Mouse (Mus musculus) intestine, embryonic 14.5 days (tissue): ENCODE data around the gene Prss45. TPM values are rescaled to one million over a fixed set of nuclear protein-coding genes. Genes with fewer than 3 reads are reported as not detected.
"Not testable (repeated sequence)": the region's sequence is repeated elsewhere in the genome, so short reads cannot be mapped to it uniquely, and the experiment has no call there.

Experiments
- ATAC-seq: fragments of 200-750 bp; cut with Nextera tagmentation; replicated peaks from 2 replicates; pipeline ENCODE4 v1.8.0; 2017; ENCODE audit warnings: low read depth, moderate number of reproducible peaks, moderate TSS enrichment, moderate library complexity; ENCODE audit not compliant: low FRiP score, low TSS enrichment
- DNase-seq: peaks from one replicate; pipeline ENCODE4 v3.0.0-alpha.2; 2018; ENCODE audit warnings: low spot score
- H3K27ac ChIP-seq: fragments of 300-500 bp; sonication (generic); 2 replicates; pipeline ENCODE4 v1.5.1; 2014; ENCODE audit warnings: low read depth, mild to moderate bottlenecking, control low read depth
- H3K27me3 ChIP-seq: fragments of 300-500 bp; sonication (generic); replicated peaks from 2 replicates; pipeline ENCODE4 v1.6.1; 2014; ENCODE audit warnings: low read length, control low read depth; ENCODE audit not compliant: control insufficient read depth, insufficient read depth
- H3K36me3 ChIP-seq: fragments of 300-500 bp; sonication (generic); 2 replicates; pipeline ENCODE4 v1.6.1; 2014; ENCODE audit warnings: low read length, control low read depth; ENCODE audit not compliant: control insufficient read depth, insufficient read depth
- H3K4me1 ChIP-seq: fragments of 300-500 bp; sonication (generic); replicated peaks from 2 replicates; pipeline ENCODE4 v1.6.1; 2014; ENCODE audit warnings: low read length, control low read depth, mixed read lengths; ENCODE audit not compliant: control insufficient read depth, insufficient read depth
- H3K4me2 ChIP-seq: fragments of 300-500 bp; sonication (generic); 2 replicates; pipeline ENCODE4 v1.6.1; 2014; ENCODE audit warnings: low read length
- H3K4me3 ChIP-seq: fragments of 300-500 bp; sonication (generic); 2 replicates; pipeline ENCODE4 v1.5.1; 2014; ENCODE audit warnings: low read depth, low read length, control low read depth, mixed read lengths
- H3K9ac ChIP-seq: fragments of 300-500 bp; sonication (generic); 2 replicates; pipeline ENCODE4 v1.6.1; 2014; ENCODE audit warnings: mild to moderate bottlenecking, low read length
- H3K9me3 ChIP-seq: fragments of 300-500 bp; sonication (generic); 2 replicates; pipeline ENCODE4 v1.6.1; 2016; ENCODE audit warnings: low read length, control low read depth; ENCODE audit not compliant: control insufficient read depth
- WGBS: fragments of 180-500 bp; shearing (Covaris S2); extraction: QIAGEN DNeasy Blood & Tissue Kit; methylation state at CpG from one replicate; pipeline ENCODE4 v1.1.7; 2014; 5-methylcytosine and 5-hydroxymethylcytosine counted together
- polyA plus RNA-seq: library from polyadenylated mRNA; unstranded; fragments of >200 nt; fragmentation: Nextera tagmentation; extraction: Ambion mirVana; gene quantifications from 2 replicates; pipeline ENCODE4 v1.2.1, GENCODE M21; 2014

The Prss45 gene
- polyA plus RNA-seq, 1 experiment from 2014 or later = not detected

DNA sequence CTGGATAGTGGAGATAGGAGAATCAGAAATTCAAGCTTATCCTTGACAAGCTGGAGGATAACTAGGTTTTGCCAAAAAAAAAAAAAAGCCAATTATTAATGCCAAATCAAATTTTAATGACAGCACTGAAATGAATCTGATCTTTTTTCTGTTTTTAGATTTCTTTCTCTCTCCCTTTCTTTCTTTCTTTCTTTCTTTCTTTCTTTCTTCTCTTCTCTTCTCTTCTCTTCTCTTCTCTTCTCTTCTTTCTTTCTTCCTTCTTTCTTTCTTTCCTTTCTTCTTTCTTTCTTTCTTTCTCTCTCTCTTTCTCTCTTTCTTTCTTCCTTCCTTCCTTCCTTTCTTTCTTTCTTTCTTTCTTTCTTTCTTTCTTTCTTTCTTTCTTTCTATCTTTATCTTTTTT lies 13.8 kb upstream of the Prss45 start:
- not testable (repeated sequence) for H3K27me3 ChIP-seq, H3K4me2 ChIP-seq, DNase-seq, ATAC-seq, H3K9me3 ChIP-seq, H3K36me3 ChIP-seq, H3K4me1 ChIP-seq, H3K9ac ChIP-seq, H3K27ac ChIP-seq, H3K4me3 ChIP-seq

DNA sequence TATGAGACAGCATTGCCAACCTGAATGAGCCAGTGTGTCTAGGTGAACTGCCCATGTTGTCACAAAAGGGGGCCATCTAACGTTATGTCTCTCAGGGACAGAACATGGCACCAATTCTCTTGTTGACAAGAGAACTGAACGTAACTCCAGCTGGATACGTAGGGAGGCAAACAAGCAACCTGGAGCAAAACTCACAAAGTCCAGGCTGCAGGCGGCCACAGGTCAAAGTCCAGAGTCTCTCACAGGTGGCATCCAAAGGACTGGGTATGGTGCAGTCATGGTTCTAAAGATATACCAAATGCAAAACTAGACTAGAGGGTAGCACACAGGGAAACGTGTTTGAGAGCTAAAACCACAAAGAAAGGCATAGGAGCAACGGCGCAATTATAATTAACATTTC lies 13.0 kb upstream of the Prss45 start:
- DNase-seq (no peak), ATAC-seq (no peak)
- no peak overlapping the region for H3K4me2 ChIP-seq
- H3K4me3 ChIP-seq = no peak overlapping the region
- H3K36me3 ChIP-seq = no peaks in the 10 kb centered on the region
- WGBS = 75% methylated on average over 7 of the region's 7 CpGs
- H3K9me3 ChIP-seq = no peaks in the 10 kb centered on the region
- no peak overlapping the region for H3K9ac ChIP-seq
- H3K27ac ChIP-seq = no peak overlapping the region
- no peaks in the 10 kb centered on the region for H3K4me1 ChIP-seq
- H3K27me3 ChIP-seq = no peaks in the 10 kb centered on the region

DNA sequence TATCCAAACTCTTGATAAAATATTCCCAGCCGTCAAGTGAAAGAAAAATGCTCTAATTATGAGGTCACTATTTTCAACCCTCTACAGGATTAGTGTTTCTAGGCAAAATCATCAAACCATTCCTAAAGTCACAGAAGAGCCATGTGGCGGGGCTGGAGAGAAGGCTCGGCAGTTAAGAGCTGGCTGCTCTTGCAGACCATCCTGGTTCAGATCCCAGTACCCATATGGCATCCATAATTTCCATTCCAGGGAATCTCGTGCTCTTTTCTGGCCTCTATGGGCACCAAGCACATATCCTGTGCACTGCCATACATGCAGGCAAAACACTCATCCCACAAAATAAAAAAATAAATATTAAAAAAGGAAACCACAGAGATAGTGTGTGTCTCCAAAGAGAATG lies 9.0 kb upstream of the Prss45 start:
- Histone ChIP-seq H3K27ac (no peak overlapping the region), H3K9ac (no peak overlapping the region), H3K4me1 (no peaks in the 10 kb centered on the region), H3K9me3 (no peaks in the 10 kb centered on the region), H3K4me3 (no peak overlapping the region), H3K4me2 (no peak overlapping the region), H3K36me3 (no peaks in the 10 kb centered on the region), H3K27me3 (no peaks in the 10 kb centered on the region)
- no peak for DNase-seq
- ATAC-seq = no peak
- WGBS = 82% methylated on average over 4 of the region's 4 CpGs

DNA sequence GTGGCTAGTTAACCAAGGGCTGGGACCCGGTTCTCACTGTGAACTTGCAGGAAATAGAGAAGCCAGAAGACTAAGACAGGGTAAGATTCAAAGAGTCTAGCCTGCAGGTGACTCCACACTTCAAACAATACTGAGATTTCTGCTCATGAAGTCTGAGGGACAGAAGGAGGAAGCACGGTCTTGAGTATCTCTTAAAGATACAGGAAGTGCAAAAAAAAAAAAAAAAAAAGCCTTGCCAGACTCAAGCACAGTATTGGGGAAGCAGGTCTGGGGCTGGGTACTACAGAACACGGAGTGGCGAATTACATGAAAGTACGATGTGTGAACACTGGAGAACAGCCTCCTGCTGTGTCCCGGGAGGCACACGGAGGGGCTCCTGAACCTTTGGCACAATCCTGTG lies 8.6 kb upstream of the Prss45 start:
- H3K4me1 ChIP-seq = no peaks in the 10 kb centered on the region
- no peak overlapping the region for H3K4me3 ChIP-seq
- WGBS = 70% methylated on average over 7 of the region's 7 CpGs
- no peak overlapping the region for H3K27ac ChIP-seq
- H3K36me3 ChIP-seq = no peaks in the 10 kb centered on the region
- H3K27me3 ChIP-seq = no peaks in the 10 kb centered on the region
- ATAC-seq = no peak
- H3K4me2 ChIP-seq = no peak overlapping the region
- H3K9me3 ChIP-seq = no peaks in the 10 kb centered on the region
- H3K9ac ChIP-seq = no peak overlapping the region
- DNase-seq = no peak

DNA sequence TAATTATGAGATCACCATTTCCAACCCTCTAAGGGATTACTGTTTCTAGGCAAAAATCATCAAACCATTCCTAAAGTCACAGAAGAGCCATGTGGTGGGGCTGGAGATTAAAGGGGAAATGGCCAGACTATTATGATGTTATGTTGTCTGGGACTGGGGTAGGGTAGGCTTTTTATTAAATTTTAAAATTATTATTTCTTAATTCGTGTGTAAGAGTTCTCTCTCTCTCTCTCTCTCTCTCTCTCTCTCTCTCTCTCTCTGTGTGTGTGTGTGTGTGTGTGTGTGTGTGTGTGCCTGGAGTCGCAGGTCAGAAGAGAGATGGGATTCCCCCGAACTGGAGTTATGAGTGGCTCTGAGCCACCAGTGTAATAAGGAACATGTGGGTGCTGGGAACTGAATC lies 8.0 kb upstream of the Prss45 start, which contains the start of gene Prss43:
TSS of gene Prss43 (plus strand) at position 301 of the 400 bp plus-strand sequence.
- H3K4me2 ChIP-seq = no peak within 1 kb of the TSS
- WGBS = 84% methylated on average over 3 of the region's 3 CpGs
- H3K27me3 ChIP-seq = no peaks in the 10 kb centered on the region
- DNase-seq (no peak), ATAC-seq (no peak)
- H3K36me3 ChIP-seq = no peaks in the 10 kb centered on the region
- H3K4me1 ChIP-seq = no peaks in the 10 kb centered on the region
- H3K9ac ChIP-seq = no peak within 1 kb of the TSS
- H3K9me3 ChIP-seq = no peaks in the 10 kb centered on the region
- no peak within 1 kb of the TSS for H3K27ac ChIP-seq
- H3K4me3 ChIP-seq = no peak within 1 kb of the TSS

DNA sequence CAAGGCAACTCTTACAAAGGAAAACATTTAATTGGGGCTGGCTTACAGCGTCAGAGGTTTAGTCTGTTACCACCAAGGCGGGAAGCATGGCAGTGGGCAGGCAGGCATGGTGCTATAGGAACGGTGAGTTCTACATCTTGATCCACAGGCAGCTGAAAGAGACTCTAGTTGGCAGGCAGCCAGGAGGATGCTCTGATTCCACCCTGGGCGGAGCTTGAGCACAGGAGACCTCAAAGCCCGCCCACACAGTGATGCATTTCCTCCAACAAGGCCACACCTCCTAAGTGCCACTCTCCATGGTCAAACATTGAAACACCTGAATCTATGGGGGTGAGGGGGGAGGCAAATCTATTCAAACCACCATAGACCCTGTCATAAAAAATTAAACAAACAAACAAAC lies 1.4 kb upstream of the Prss45 start:
- no peaks in the 10 kb centered on the region for H3K4me1 ChIP-seq
- WGBS = 72% methylated on average over 5 of the region's 5 CpGs
- H3K4me2 ChIP-seq = no peak overlapping the region
- ATAC-seq = no peak
- no peaks in the 10 kb centered on the region for H3K36me3 ChIP-seq
- H3K27me3 ChIP-seq = no peaks in the 10 kb centered on the region
- no peak overlapping the region for H3K4me3 ChIP-seq
- H3K27ac ChIP-seq = no peak overlapping the region
- H3K9me3 ChIP-seq = no peaks in the 10 kb centered on the region
- no peak for DNase-seq
- H3K9ac ChIP-seq = no peak overlapping the region

DNA sequence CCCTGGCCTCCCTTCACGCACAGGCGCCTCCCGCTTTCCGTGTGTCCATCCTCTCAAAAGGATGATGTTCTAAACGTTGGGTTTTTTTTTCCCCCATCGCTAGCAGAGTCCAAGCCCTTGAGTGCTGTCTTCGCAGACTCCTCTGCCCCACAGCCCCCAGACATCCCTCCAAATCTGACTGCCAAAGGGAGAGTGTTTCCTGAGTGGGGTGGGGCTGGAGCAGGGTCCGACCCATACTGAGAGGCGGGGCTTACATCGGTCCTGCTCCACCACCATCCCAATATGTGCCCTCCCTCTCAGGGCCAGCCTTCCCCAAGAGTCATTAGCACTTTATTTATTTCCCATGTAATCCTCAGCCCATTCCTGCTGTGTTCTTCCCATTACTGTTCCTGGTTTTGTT lies 573 bp downstream of the Prss45 start:
- H3K9me3 ChIP-seq = no peaks in the 10 kb centered on the region
- no peaks in the 10 kb centered on the region for H3K4me1 ChIP-seq
- H3K27ac ChIP-seq = no peak overlapping the region
- H3K4me2 ChIP-seq = 0 out of 2 replicates have a peak overlapping the region, but pooled peaks have one; percentile 13
- no peaks in the 10 kb centered on the region for H3K36me3 ChIP-seq
- no peak for DNase-seq
- H3K9ac ChIP-seq = no peak overlapping the region
- no peak for ATAC-seq
- no peaks in the 10 kb centered on the region for H3K27me3 ChIP-seq
- no peak overlapping the region for H3K4me3 ChIP-seq
- WGBS = 33% methylated on average over 10 of the region's 10 CpGs

DNA sequence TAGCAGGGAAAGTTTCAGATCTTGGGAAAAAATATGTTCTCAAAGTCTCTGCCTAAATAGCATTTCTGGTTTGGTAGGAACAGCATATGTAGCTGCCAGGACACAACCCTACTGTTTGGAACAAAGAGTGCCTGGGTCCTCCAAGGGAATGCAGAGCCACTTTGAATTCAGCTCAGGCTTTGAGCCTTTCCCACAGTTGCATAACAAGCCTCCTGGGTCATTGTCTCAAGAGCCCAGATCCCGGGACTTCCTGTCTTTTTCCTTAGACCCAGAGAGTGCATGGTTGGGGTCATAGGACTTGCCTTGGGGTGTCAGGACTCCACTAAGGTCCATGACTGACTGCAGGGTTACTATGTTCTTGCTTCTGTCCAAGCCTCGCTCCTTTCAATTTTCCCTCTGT lies 1.7 kb downstream of the Prss45 start:
- H3K4me2 ChIP-seq = no peak overlapping the region
- H3K4me3 ChIP-seq = no peak overlapping the region
- no peak overlapping the region for H3K27ac ChIP-seq
- no peaks in the 10 kb centered on the region for H3K9me3 ChIP-seq
- H3K4me1 ChIP-seq = no peaks in the 10 kb centered on the region
- H3K36me3 ChIP-seq = no peaks in the 10 kb centered on the region
- no peak for DNase-seq
- no peaks in the 10 kb centered on the region for H3K27me3 ChIP-seq
- H3K9ac ChIP-seq = no peak overlapping the region
- no peak for ATAC-seq
- 70% methylated on average over 2 of the region's 2 CpGs for whole genome bisulfite sequencing

DNA sequence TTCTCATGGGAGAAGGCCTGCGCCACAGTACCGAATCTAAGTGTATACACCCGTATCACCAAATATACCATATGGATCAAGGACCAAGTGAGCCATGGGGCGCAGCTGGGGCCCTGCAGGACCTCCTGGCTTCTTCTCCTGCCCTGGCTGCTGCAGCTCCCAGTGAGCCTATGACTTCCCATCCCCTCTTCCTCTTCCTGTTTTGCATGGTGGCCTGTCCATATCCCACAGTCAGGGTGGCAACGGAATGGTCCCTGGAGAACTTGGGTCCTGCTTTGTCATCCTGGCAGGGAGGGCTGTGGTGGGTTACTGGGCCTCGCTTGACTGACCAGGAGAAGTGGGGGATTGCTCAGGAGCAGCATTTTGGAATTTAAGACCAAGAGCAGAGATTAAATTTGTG lies 6.5 kb downstream of the Prss45 start:
- DNase-seq (no peak), ATAC-seq (no peak)
- H3K36me3 ChIP-seq = no peaks in the 10 kb centered on the region
- no peaks in the 10 kb centered on the region for H3K4me1 ChIP-seq
- no peak overlapping the region for H3K27ac ChIP-seq
- H3K4me2 ChIP-seq = no peak overlapping the region
- no peaks in the 10 kb centered on the region for H3K9me3 ChIP-seq
- no peak overlapping the region for H3K4me3 ChIP-seq
- no peaks in the 10 kb centered on the region for H3K27me3 ChIP-seq
- no peak overlapping the region for H3K9ac ChIP-seq
- 79% methylated on average over 6 of the region's 6 CpGs for WGBS
